Mouse (Mus musculus) heart, embryonic 11.5 days (tissue): ENCODE data around the gene Olfr1255. TPM values are rescaled to one million over a fixed set of nuclear protein-coding genes. Genes with fewer than 3 reads are reported as not detected.

Experiments
- polyA plus RNA-seq: library from polyadenylated mRNA; unstranded; fragments of >200 nt; fragmentation: Nextera tagmentation; extraction: Ambion mirVana; gene quantifications from 2 replicates; pipeline ENCODE4 v1.2.1, GENCODE M21; 2014

Gene Olfr1255
- polyA plus RNA-seq, 1 experiment from 2014 or later: not detected

Other genes starting within 250 kb of the Olfr1255 start
- gene Olfr1245, start 233.6 kb upstream of the Olfr1255 start, polyA plus RNA-seq: not detected in 2 replicates
- gene Olfr1246, start 218.9 kb upstream of the Olfr1255 start, polyA plus RNA-seq: not detected in 2 replicates
- gene Olfr1247, start 197.9 kb upstream of the Olfr1255 start, polyA plus RNA-seq: not detected in 2 replicates
- not detected in 2 replicates for gene Olfr1248, start 193.8 kb upstream of the Olfr1255 start, polyA plus RNA-seq
- not detected in 2 replicates for gene Olfr1249, start 177.1 kb upstream of the Olfr1255 start, polyA plus RNA-seq
- gene Olfr1250, start 150.6 kb upstream of the Olfr1255 start, polyA plus RNA-seq: not detected in 2 replicates
- not detected in 2 replicates for gene Olfr1251, start 140.1 kb upstream of the Olfr1255 start, polyA plus RNA-seq
- not detected in 2 replicates for gene Olfr1252, start 87.0 kb upstream of the Olfr1255 start, polyA plus RNA-seq
- gene Olfr1253, start 55.0 kb upstream of the Olfr1255 start, polyA plus RNA-seq: not detected in 2 replicates
- not detected in 2 replicates for gene Olfr1254, start 18.4 kb upstream of the Olfr1255 start, polyA plus RNA-seq
- gene Olfr1256, start 29.5 kb downstream of the Olfr1255 start, polyA plus RNA-seq: not detected in 2 replicates
- gene Olfr48, start 36.2 kb downstream of the Olfr1255 start, polyA plus RNA-seq: not detected in 2 replicates
- gene Olfr1257, start 66.4 kb downstream of the Olfr1255 start, polyA plus RNA-seq: not detected in 2 replicates
- gene Olfr1258, start 115.3 kb downstream of the Olfr1255 start, polyA plus RNA-seq: not detected in 2 replicates
- gene Olfr1259, start 136.6 kb downstream of the Olfr1255 start, polyA plus RNA-seq: not detected in 2 replicates
- not detected in 2 replicates for gene Olfr1260, start 162.3 kb downstream of the Olfr1255 start, polyA plus RNA-seq
- gene Olfr1261, start 179.2 kb downstream of the Olfr1255 start, polyA plus RNA-seq: not detected in 2 replicates
- not detected in 2 replicates for gene Olfr1262, start 188.1 kb downstream of the Olfr1255 start, polyA plus RNA-seq
- not detected in 2 replicates for gene Olfr1263, start 200.1 kb downstream of the Olfr1255 start, polyA plus RNA-seq
- not detected in 2 replicates for gene Olfr1264, start 213.5 kb downstream of the Olfr1255 start, polyA plus RNA-seq
- gene Olfr1265, start 223.3 kb downstream of the Olfr1255 start, polyA plus RNA-seq: not detected in 2 replicates